Mouse (Mus musculus) intestine, embryonic 16.5 days (tissue): ENCODE measurements around the gene E030018B13Rik. TPM values are rescaled to one million over a fixed set of nuclear protein-coding genes. Genes with fewer than 3 reads are reported as not detected.

ENCODE experiments used
- ATAC-seq: fragments of 200-750 bp; cut with Nextera tagmentation; 2 replicates; pipeline ENCODE4 v1.8.0; 2017; ENCODE audit warnings: moderate TSS enrichment, moderate library complexity
- H3K27ac ChIP-seq: fragments of 300-500 bp; sonication (generic); 2 replicates; pipeline ENCODE4 v1.5.1; 2014; ENCODE audit warnings: mild to moderate bottlenecking, low read length
- H3K27me3 ChIP-seq: fragments of 300-500 bp; sonication (generic); replicated peaks from 2 replicates; pipeline ENCODE4 v1.6.1; 2014; ENCODE audit warnings: low read length, control low read depth, mixed read lengths; ENCODE audit not compliant: control insufficient read depth, insufficient read depth
- H3K36me3 ChIP-seq: fragments of 300-500 bp; sonication (generic); 2 replicates; pipeline ENCODE4 v1.6.1; 2014; ENCODE audit warnings: low read length, control low read depth; ENCODE audit not compliant: control insufficient read depth, insufficient read depth
- H3K4me1 ChIP-seq: fragments of 300-500 bp; sonication (generic); 2 replicates; pipeline ENCODE4 v1.6.1; 2014; ENCODE audit warnings: low read length, control low read depth, mixed read lengths; ENCODE audit not compliant: control insufficient read depth, insufficient read depth
- H3K4me2 ChIP-seq: fragments of 300-500 bp; sonication (generic); 2 replicates; pipeline ENCODE4 v1.6.1; 2014; ENCODE audit warnings: low read depth, low read length, control low read depth
- H3K4me3 ChIP-seq: fragments of 300-500 bp; sonication (generic); 2 replicates; pipeline ENCODE4 v1.5.1; 2014; ENCODE audit warnings: mild to moderate bottlenecking, low read length
- H3K9ac ChIP-seq: fragments of 300-500 bp; sonication (generic); 2 replicates; pipeline ENCODE4 v1.6.1; 2014; ENCODE audit warnings: low read depth, low read length
- H3K9me3 ChIP-seq: fragments of 300-500 bp; sonication (generic); 2 replicates; pipeline ENCODE4 v1.6.1; 2016; ENCODE audit warnings: low read length, control low read depth; ENCODE audit not compliant: control insufficient read depth
- WGBS: fragments of 180-500 bp; shearing (Covaris S2); extraction: QIAGEN DNeasy Blood & Tissue Kit; methylation state at CpG from one replicate; pipeline ENCODE4 v1.1.7; 2014; 5-methylcytosine and 5-hydroxymethylcytosine counted together
- polyA plus RNA-seq: library from polyadenylated mRNA; unstranded; fragments of >200 nt; fragmentation: Nextera tagmentation; extraction: Ambion mirVana; gene quantifications from 2 replicates; pipeline ENCODE4 v1.2.1, GENCODE M21; 2015

Gene E030018B13Rik
- polyA plus RNA-seq, 1 experiment from 2014 or later: not detected

DNA sequence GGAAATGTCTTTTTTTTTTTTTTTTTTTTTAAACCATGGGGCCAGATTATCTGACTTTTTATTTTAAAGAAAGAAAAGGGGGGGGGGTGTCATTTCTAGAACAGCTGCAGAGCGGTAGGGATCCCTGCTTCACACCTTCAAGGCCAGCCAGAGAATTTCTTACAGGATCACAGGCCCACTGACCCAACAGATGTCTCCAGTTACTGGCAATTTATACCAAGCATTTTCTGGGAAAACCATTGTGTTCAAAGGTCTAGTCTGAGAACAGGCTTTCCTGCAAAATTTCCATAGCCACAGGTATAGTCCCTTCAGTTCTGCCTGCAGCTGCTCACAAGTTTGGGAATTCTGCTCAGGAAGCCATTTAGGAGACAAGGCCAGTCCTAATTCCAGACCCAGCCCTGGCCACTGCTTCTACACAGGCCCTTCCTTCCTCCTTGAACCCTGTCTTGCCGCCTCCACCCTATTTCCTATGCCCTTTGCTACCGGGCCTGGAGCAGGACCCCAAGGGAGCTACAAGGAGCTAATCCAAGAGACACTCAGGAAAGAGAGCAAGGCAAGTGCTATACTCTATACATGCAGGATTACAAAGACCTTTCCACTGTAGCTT is 13.9 kb upstream of the E030018B13Rik start:
- Histone ChIP-seq H3K4me3 (no peak overlapping the region), H3K4me2 (no peak overlapping the region), H3K4me1 (peaks cover 31% of the 10 kb centered on the region), H3K27me3 (no peaks in the 10 kb centered on the region), H3K36me3 (no peaks in the 10 kb centered on the region), H3K9ac (0 out of 2 replicates have a peak overlapping the region, but pooled peaks have one; percentile 24), H3K9me3 (no peaks in the 10 kb centered on the region), H3K27ac (no peak overlapping the region)
- ATAC-seq: no peak
- WGBS: 51% methylated on average over 3 of the region's 3 CpGs

DNA sequence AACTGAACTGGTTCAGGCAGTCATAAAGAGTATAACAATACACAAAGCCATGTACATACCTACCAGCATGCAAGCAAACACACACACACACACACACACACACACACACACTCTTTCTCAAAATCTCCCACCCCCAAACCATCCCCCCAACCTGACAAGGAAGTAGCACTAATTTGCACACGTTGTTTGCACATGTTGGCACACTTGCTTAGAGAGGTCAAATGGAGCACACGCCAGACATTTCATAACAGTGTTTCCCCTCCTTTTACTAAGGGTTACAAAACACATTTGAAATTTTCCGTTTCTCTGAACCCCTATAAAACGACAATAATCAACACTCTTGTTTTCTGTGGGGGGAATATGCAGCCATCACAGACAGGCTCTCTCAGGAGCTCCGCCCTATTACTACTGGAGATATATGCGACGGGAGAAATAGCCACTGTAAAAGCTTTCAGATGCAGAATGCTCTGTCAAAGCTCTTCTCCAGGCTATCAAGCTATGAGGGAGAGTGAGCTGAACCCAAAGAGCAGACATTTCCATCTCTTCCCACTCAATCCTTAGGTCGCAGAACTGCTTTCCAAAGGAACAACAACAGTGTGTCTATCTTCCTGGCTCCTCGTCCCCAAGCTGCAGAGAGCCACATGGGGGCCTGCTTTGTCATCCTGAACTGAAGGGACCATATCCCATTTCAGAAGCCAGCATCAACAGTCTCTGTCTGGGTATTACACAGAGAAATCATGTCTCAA is 12.8 kb upstream of the E030018B13Rik start:
- Histone ChIP-seq H3K4me3 (no peak overlapping the region), H3K4me2 (no peak overlapping the region), H3K36me3 (no peaks in the 10 kb centered on the region), H3K27me3 (no peaks in the 10 kb centered on the region), H3K27ac (no peak overlapping the region), H3K9me3 (no peaks in the 10 kb centered on the region), H3K4me1 (peaks cover 32% of the 10 kb centered on the region), H3K9ac (no peak overlapping the region)
- 61% methylated on average over 9 of the region's 9 CpGs for WGBS
- no peak for ATAC-seq

DNA sequence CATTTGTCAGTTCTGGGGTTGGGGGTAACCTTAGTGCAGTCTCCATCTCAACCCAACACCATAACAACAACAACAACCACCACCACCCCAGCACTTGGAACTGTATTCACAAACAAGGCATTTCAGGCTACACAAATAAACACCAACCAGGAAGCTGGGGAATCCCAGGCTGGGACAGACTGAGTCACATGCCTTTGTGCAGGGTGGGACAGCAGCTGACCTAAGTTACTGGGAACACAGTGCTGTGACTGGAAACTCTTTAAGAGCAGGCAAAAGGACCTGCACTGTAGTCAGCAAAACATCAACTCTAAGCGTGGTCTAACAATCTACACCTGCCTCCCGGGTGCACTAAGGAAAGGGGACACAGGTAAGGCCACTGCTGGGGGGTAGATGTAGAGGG is 11.5 kb upstream of the E030018B13Rik start:
- H3K9me3 ChIP-seq: no peaks in the 10 kb centered on the region
- 89% methylated on average over 2 of the region's 2 CpGs for WGBS
- H3K9ac ChIP-seq: no peak overlapping the region
- H3K4me3 ChIP-seq: no peak overlapping the region
- no peaks in the 10 kb centered on the region for H3K27me3 ChIP-seq
- peak; percentile 66 for ATAC-seq
- peaks cover 35% of the 10 kb centered on the region for H3K4me1 ChIP-seq
- H3K27ac ChIP-seq: peak overlapping the region; percentile 48; the same call in 1 of the 2 replicates
- no peaks in the 10 kb centered on the region for H3K36me3 ChIP-seq
- H3K4me2 ChIP-seq: no peak overlapping the region

DNA sequence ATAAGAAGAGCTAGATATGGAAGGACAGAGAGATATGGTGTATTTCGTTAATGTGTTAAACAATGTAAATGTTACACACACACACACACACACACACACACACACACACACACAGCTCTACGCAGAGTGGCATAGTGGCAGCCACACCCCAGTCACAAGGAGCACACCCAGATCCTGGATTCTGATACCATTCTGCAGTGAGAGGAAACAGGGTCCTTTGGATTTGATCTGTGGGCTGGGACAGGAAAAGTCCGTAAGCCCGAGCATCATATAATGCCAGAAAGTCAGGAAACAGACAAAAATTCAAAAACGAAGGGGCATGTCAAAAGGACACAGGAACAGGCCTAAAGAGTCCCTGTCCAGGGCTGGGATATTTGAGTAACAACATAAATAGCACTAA is 11.0 kb upstream of the E030018B13Rik start:
- Histone ChIP-seq H3K27ac (no peak overlapping the region), H3K4me3 (no peak overlapping the region), H3K9ac (no peak overlapping the region), H3K27me3 (no peaks in the 10 kb centered on the region), H3K4me2 (no peak overlapping the region), H3K9me3 (no peaks in the 10 kb centered on the region), H3K4me1 (peaks cover 35% of the 10 kb centered on the region), H3K36me3 (no peaks in the 10 kb centered on the region)
- ATAC-seq: peak; percentile 64
- 67% methylated on average over 5 of the region's 5 CpGs for WGBS

DNA sequence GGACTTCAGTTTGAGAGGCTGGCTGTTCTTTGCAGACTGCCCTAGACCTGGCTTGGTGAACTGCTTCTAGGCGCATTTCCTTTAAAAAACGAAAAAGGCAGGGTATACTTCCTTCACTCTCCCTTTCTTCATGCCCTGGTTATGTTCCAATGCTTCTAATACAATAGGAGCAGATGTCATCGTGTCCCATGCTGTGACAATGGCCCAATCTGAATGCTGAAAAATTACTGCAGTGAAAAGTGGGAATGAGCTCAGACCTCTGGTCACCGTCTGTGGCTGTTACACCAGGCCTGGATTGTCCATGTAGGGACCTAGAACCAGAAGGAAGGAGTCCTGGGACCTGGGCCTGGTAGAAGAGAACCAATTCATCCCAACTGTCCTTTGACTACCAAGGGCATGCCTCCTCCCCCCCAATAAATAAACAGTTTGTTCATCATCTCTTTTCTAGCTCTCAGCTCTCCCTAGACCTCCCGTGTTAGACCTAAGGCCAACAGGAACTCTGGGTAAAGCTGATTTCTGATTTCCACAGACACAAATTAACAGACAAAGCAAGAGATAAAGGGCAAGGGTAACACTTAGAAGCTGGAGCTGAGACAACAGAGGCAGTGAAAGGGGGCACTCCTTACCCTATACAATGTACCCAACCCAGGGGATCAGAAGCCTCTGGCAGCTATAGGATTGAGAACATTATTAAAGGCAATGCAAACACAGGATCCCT is 8.7 kb upstream of the E030018B13Rik start:
- Histone ChIP-seq H3K4me3 (no peak overlapping the region), H3K9ac (no peak overlapping the region), H3K9me3 (no peaks in the 10 kb centered on the region), H3K4me2 (no peak overlapping the region), H3K36me3 (no peaks in the 10 kb centered on the region), H3K4me1 (peaks cover 51% of the 10 kb centered on the region), H3K27me3 (no peaks in the 10 kb centered on the region), H3K27ac (peak overlapping the region; percentile 21; the same call in 1 of the 2 replicates)
- 80% methylated on average over 5 of the region's 5 CpGs for WGBS
- no peak for ATAC-seq

DNA sequence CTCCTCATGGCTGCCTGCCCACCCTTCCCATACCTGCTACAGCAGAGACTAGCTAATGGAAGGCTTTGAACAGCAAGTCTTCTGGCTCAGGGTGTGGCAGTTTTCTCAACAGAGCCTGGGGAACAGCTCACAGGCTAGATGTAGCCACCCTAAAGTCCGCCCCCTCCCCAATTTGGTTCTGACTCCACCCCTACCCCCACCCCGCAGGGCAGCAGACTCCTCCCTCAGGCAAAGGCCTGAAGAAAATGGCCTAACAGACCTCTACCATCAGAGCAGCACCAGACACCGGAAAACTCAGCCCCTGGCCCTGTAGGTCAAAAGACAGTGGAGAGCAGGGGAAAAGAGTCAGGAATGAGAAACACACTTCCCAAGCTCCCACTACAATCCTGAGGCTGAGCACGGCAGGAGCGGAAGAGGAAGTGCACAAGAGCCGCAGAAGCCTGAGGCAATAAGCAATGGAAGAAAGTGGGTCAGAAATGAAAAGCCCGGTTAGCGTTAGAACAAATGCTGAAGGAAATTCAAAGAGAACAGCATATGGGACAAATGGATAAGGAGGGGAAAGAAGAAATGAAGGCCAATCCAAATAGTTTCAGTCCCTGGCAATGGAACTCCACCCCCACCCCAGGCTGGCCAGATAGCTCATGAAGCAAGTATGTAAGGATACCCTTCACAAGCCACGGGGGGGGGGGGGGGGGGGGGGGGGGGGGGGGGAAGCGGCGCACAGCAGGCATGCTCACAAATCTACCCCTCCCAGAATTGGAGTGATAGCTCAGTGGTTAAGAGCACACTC is 8.0 kb upstream of the E030018B13Rik start:
- Histone ChIP-seq H3K27ac (peak overlapping the region; percentile 21; the same call in 1 of the 2 replicates), H3K4me3 (no peak overlapping the region), H3K27me3 (no peaks in the 10 kb centered on the region), H3K9ac (no peak overlapping the region), H3K4me1 (peaks cover 51% of the 10 kb centered on the region), H3K36me3 (no peaks in the 10 kb centered on the region), H3K4me2 (no peak overlapping the region), H3K9me3 (no peaks in the 10 kb centered on the region)
- 35% methylated on average over 8 of the region's 11 CpGs for WGBS
- no peak for ATAC-seq

DNA sequence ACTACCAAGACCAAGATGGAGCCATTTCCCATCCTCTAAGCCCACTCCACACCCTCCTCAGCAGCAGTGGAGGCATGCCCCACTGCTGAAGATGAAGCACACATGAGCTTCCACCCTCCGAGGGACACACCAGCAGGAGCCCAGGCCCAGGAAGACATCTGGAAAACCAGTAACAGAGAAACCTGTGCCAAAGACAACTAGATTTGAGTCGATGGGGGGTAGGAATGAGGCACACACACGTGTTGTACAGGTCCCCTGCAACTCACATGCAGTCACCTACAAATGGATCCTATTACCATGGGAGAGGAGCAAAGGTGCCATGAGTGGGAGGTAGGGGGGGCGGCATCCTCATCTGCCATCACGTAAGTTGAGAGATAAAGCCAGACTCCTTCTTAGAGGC is 6.4 kb upstream of the E030018B13Rik start:
- 79% methylated on average over 5 of the region's 5 CpGs for WGBS
- Histone ChIP-seq H3K9me3 (no peaks in the 10 kb centered on the region), H3K36me3 (no peaks in the 10 kb centered on the region), H3K27ac (no peak overlapping the region), H3K4me3 (no peak overlapping the region), H3K9ac (no peak overlapping the region), H3K27me3 (no peaks in the 10 kb centered on the region), H3K4me2 (no peak overlapping the region), H3K4me1 (peaks cover 56% of the 10 kb centered on the region)
- ATAC-seq: no peak

DNA sequence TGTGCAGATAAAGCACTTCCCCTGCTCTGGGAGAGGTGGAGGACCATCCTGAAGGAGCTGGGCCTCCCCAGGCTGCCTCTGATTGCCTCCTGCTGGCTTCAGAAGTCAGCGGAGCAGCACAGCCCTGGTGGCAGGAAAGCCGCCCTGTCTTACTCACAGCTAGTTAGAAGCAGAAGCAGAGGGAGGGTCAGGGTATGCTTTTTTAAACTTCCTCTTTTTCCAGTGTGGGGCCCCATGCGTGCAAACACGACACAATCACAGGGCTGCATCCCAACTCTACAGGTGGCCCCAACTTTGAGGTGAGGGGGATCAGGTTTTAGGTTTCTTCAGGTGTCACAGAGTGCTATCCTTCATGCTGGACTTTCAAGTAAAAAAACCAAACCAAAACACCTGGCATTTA is 5.7 kb upstream of the E030018B13Rik start:
- Histone ChIP-seq H3K27ac (0 out of 2 replicates have a peak overlapping the region, but pooled peaks have one; percentile 31), H3K36me3 (no peaks in the 10 kb centered on the region), H3K4me1 (peaks cover 51% of the 10 kb centered on the region), H3K9me3 (no peaks in the 10 kb centered on the region), H3K27me3 (no peaks in the 10 kb centered on the region), H3K9ac (peak overlapping the region; percentile 30), H3K4me3 (no peak overlapping the region), H3K4me2 (no peak overlapping the region)
- no peak; the same call in 1 of the 2 replicates for ATAC-seq
- WGBS: 52% methylated on average over 4 of the region's 4 CpGs
